Mouse (Mus musculus) heart, embryonic 12.5 days (tissue): ENCODE measurements at regions not wholly inside any gene's neighbourhood (a gene's known extent, or its start where the extent isn't known, plus 50 kb on each side); places are given as distances from the start of the nearest gene placed in this dataset.

Experiments used
- ATAC-seq: fragments of 200-750 bp; cut with Nextera tagmentation; 2 replicates; pipeline ENCODE4 v1.8.0; 2017; ENCODE audit warnings: moderate TSS enrichment, moderate library complexity; ENCODE audit not compliant: insufficient number of reproducible peaks, low FRiP score
- H3K27ac ChIP-seq: fragments of 300-500 bp; sonication (generic); 2 replicates; pipeline ENCODE4 v1.5.1; 2016; ENCODE audit warnings: mild to moderate bottlenecking, moderate library complexity; ENCODE audit not compliant: poor library complexity, severe bottlenecking
- H3K27me3 ChIP-seq: fragments of 300-500 bp; sonication (generic); replicated peaks from 2 replicates; pipeline ENCODE4 v1.6.1; 2016; ENCODE audit warnings: mild to moderate bottlenecking, moderate library complexity
- H3K36me3 ChIP-seq: fragments of 300-500 bp; sonication (generic); 2 replicates; pipeline ENCODE4 v1.6.1; 2016; ENCODE audit warnings: mild to moderate bottlenecking, moderate library complexity
- H3K4me1 ChIP-seq: fragments of 300-500 bp; sonication (generic); replicated peaks from 2 replicates; pipeline ENCODE4 v1.6.1; 2016; ENCODE audit warnings: mild to moderate bottlenecking
- H3K4me2 ChIP-seq: fragments of 300-500 bp; sonication (generic); 2 replicates; pipeline ENCODE4 v1.6.1; 2016; ENCODE audit warnings: mild to moderate bottlenecking, moderate library complexity
- H3K4me3 ChIP-seq: fragments of 300-500 bp; sonication (generic); 2 replicates; pipeline ENCODE4 v1.5.1; 2016; ENCODE audit warnings: mild to moderate bottlenecking
- H3K9ac ChIP-seq: fragments of 300-500 bp; sonication (generic); 2 replicates; pipeline ENCODE4 v1.6.1; 2016; ENCODE audit warnings: mild to moderate bottlenecking, moderate library complexity
- H3K9me3 ChIP-seq: fragments of 300-500 bp; sonication (generic); replicated peaks from 2 replicates; pipeline ENCODE4 v1.6.1; 2016; ENCODE audit warnings: mild to moderate bottlenecking, moderate library complexity
- WGBS: fragments of 180-500 bp; shearing (Covaris S2); methylation state at CpG from one replicate; pipeline ENCODE4 v1.1.7; 2016; 5-methylcytosine and 5-hydroxymethylcytosine counted together

GRCm38 (mm10) chr6:139391307-139391706 is 110.5 kb downstream of the Rergl start:
- 5% methylated on average over 13 of the region's 13 CpGs for WGBS
- Histone ChIP-seq H3K4me2 (peak overlapping the region; percentile 45), H3K36me3 (no peaks in the 10 kb centered on the region), H3K27ac (no peak overlapping the region), H3K9me3 (no peaks in the 10 kb centered on the region), H3K27me3 (no peaks in the 10 kb centered on the region), H3K4me3 (no peak overlapping the region), H3K9ac (no peak overlapping the region), H3K4me1 (no peaks in the 10 kb centered on the region)
- ATAC-seq: no peak

GRCm38 (mm10) chr6:139350939-139351338 is 150.8 kb downstream of the Rergl start:
- Histone ChIP-seq H3K36me3 (no peaks in the 10 kb centered on the region), H3K4me1 (no peaks in the 10 kb centered on the region), H3K9ac (no peak overlapping the region), H3K4me2 (no peak overlapping the region), H3K9me3 (no peaks in the 10 kb centered on the region), H3K27ac (no peak overlapping the region), H3K4me3 (no peak overlapping the region), H3K27me3 (no peaks in the 10 kb centered on the region)
- no peak for ATAC-seq
- 72% methylated on average over 2 of the region's 2 CpGs for WGBS

GRCm38 (mm10) chr6:139325226-139325625 is 176.6 kb downstream of the Rergl start:
- ATAC-seq: no peak
- 83% methylated on average over 7 of the region's 7 CpGs for WGBS
- no peaks in the 10 kb centered on the region for H3K4me1 ChIP-seq
- no peak overlapping the region for H3K27ac ChIP-seq
- no peak overlapping the region for H3K4me3 ChIP-seq
- no peaks in the 10 kb centered on the region for H3K9me3 ChIP-seq
- H3K27me3 ChIP-seq: no peaks in the 10 kb centered on the region
- H3K4me2 ChIP-seq: no peak overlapping the region
- no peak overlapping the region for H3K9ac ChIP-seq
- H3K36me3 ChIP-seq: no peaks in the 10 kb centered on the region

GRCm38 (mm10) chr6:139307651-139308050 is 194.1 kb downstream of the Rergl start:
- no peaks in the 10 kb centered on the region for H3K4me1 ChIP-seq
- H3K27ac ChIP-seq: no peak overlapping the region
- H3K4me2 ChIP-seq: no peak overlapping the region
- H3K9ac ChIP-seq: no peak overlapping the region
- no peak for ATAC-seq
- no peak overlapping the region for H3K4me3 ChIP-seq
- WGBS: 61% methylated on average over 5 of the region's 5 CpGs
- no peaks in the 10 kb centered on the region for H3K36me3 ChIP-seq
- no peaks in the 10 kb centered on the region for H3K9me3 ChIP-seq
- no peaks in the 10 kb centered on the region for H3K27me3 ChIP-seq

GRCm38 (mm10) chr6:139304306-139304705 is 197.5 kb downstream of the Rergl start:
- WGBS: 78% methylated on average over 2 of the region's 2 CpGs
- Histone ChIP-seq H3K4me2 (no peak overlapping the region), H3K9ac (no peak overlapping the region), H3K27me3 (no peaks in the 10 kb centered on the region), H3K36me3 (no peaks in the 10 kb centered on the region), H3K4me1 (no peaks in the 10 kb centered on the region), H3K27ac (no peak overlapping the region), H3K4me3 (no peak overlapping the region), H3K9me3 (no peaks in the 10 kb centered on the region)
- ATAC-seq: no peak

- Histone ChIP-seq H3K9ac (no peak overlapping the region), H3K9me3 (no peaks in the 10 kb centered on the region), H3K27me3 (no peaks in the 10 kb centered on the region), H3K27ac (no peak overlapping the region), H3K4me1 (no peaks in the 10 kb centered on the region), H3K36me3 (no peaks in the 10 kb centered on the region), H3K4me2 (no peak overlapping the region), H3K4me3 (no peak overlapping the region)
- 58% methylated on average over 2 of the region's 2 CpGs for WGBS
- ATAC-seq: no peak
Measured at GRCm38 (mm10) chr6:139295701-139296100, 206.1 kb downstream of the Rergl start.

GRCm38 (mm10) chr6:139279093-139279492 is 222.7 kb downstream of the Rergl start:
- Histone ChIP-seq H3K36me3 (no peaks in the 10 kb centered on the region), H3K27me3 (no peaks in the 10 kb centered on the region), H3K9me3 (no peaks in the 10 kb centered on the region), H3K4me2 (no peak overlapping the region), H3K27ac (no peak overlapping the region), H3K4me1 (no peaks in the 10 kb centered on the region), H3K4me3 (no peak overlapping the region), H3K9ac (no peak overlapping the region)
- 83% methylated on average over 4 of the region's 4 CpGs for WGBS
- ATAC-seq: no peak

- no peak overlapping the region for H3K4me3 ChIP-seq
- WGBS: 55% methylated on average over 3 of the region's 3 CpGs
- no peak overlapping the region for H3K4me2 ChIP-seq
- H3K36me3 ChIP-seq: no peaks in the 10 kb centered on the region
- no peak overlapping the region for H3K9ac ChIP-seq
- no peaks in the 10 kb centered on the region for H3K27me3 ChIP-seq
- H3K4me1 ChIP-seq: no peaks in the 10 kb centered on the region
- no peak for ATAC-seq
- no peaks in the 10 kb centered on the region for H3K9me3 ChIP-seq
- H3K27ac ChIP-seq: no peak overlapping the region
Measured at GRCm38 (mm10) chr6:139275512-139275911, 226.3 kb downstream of the Rergl start.

- Histone ChIP-seq H3K4me1 (peaks cover 4% of the 10 kb centered on the region; the same call in 1 of the 2 replicates), H3K27ac (no peak overlapping the region), H3K9ac (no peak overlapping the region), H3K4me2 (no peak overlapping the region), H3K4me3 (no peak overlapping the region), H3K9me3 (no peaks in the 10 kb centered on the region), H3K36me3 (no peaks in the 10 kb centered on the region), H3K27me3 (no peaks in the 10 kb centered on the region)
- ATAC-seq: no peak
- WGBS: 91% methylated on average over 4 of the region's 4 CpGs
Measured at GRCm38 (mm10) chr6:139253704-139254103, 248.1 kb downstream of the Rergl start.

- 28% methylated on average over 11 of the region's 11 CpGs for WGBS
Measured at GRCm38 (mm10) chr6:139248920-139249547, 252.7 kb downstream of the Rergl start.

GRCm38 (mm10) chr6:139226127-139226526 is 275.6 kb downstream of the Rergl start:
- no peaks in the 10 kb centered on the region for H3K36me3 ChIP-seq
- H3K27me3 ChIP-seq: no peaks in the 10 kb centered on the region
- H3K27ac ChIP-seq: no peak overlapping the region
- no peaks in the 10 kb centered on the region for H3K9me3 ChIP-seq
- H3K4me1 ChIP-seq: no peaks in the 10 kb centered on the region
- 80% methylated on average over 1 of the region's 1 CpGs for WGBS
- no peak overlapping the region for H3K4me3 ChIP-seq
- H3K9ac ChIP-seq: no peak overlapping the region
- no peak overlapping the region for H3K4me2 ChIP-seq
- no peak for ATAC-seq

More at GRCm38 (mm10) chr6:139248920-139249547, 252.7 kb downstream of the Rergl start:
- Histone ChIP-seq H3K9ac (no peak overlapping the region), H3K36me3 (no peaks in the 10 kb centered on the region), H3K27me3 (no peaks in the 10 kb centered on the region), H3K4me2 (0 out of 2 replicates have a peak overlapping the region, but pooled peaks have one; percentile 19), H3K4me1 (peaks cover 4% of the 10 kb centered on the region; the same call in 1 of the 2 replicates), H3K9me3 (no peaks in the 10 kb centered on the region), H3K4me3 (no peak overlapping the region), H3K27ac (no peak overlapping the region)
- ATAC-seq: no peak; the same call in 1 of the 2 replicates

- H3K9me3 ChIP-seq: no peaks in the 10 kb centered on the region
- WGBS: 67% methylated on average over 3 of the region's 3 CpGs
- no peak for ATAC-seq
- H3K36me3 ChIP-seq: no peaks in the 10 kb centered on the region
- no peak overlapping the region for H3K27ac ChIP-seq
- H3K4me2 ChIP-seq: no peak overlapping the region
- H3K4me3 ChIP-seq: no peak overlapping the region
- no peak overlapping the region for H3K9ac ChIP-seq
- H3K4me1 ChIP-seq: no peaks in the 10 kb centered on the region
- no peaks in the 10 kb centered on the region for H3K27me3 ChIP-seq
Measured at GRCm38 (mm10) chr6:139214488-139214887, 287.3 kb downstream of the Rergl start.
